Mouse (Mus musculus): ENCODE measurements around the gene Tom1l2. TPM values are rescaled to one million over a fixed set of nuclear protein-coding genes. Genes with fewer than 3 reads are reported as not detected.

Tom1l2 gene
- polyA plus RNA-seq, 1 experiment: 27.4 TPM

GRCm38 (mm10) chr11:60333461-60333860, 19.2 kb downstream of the Tom1l2 start:
- peaks cover 4% of the 10 kb centered on the region for H3K79me2 ChIP-seq (ENCODE audit: control insufficient read depth, insufficient read depth)
- no peaks in the 10 kb centered on the region for H3K27me3 ChIP-seq (ENCODE audit: control insufficient read depth, insufficient read depth, insufficient read length)
- no peak overlapping the region for H3K4me3 ChIP-seq
- TF ChIP-seq MYOG (IDR thresholded peaks at IDR 0.05; ENCODE audit: control insufficient read depth in 1 of 3, insufficient read depth in 1 of 3, insufficient read length in 2 of 3, low read depth in 2 of 3) (no peak), SRF (IDR thresholded peaks at IDR 0.05; ENCODE audit: control insufficient read depth, insufficient read length, low read depth) (no peak), REST (IDR thresholded peaks at IDR 0.05; ENCODE audit: insufficient read depth, insufficient read length) (no peak), POLR2AphosphoS2 (IDR thresholded peaks at IDR 0.05; ENCODE audit: insufficient read length, low read depth) (no peak), USF1 (IDR thresholded peaks at IDR 0.05; ENCODE audit: low read depth) (no peak), E2F4 (IDR thresholded peaks at IDR 0.05; ENCODE audit: insufficient read depth) (no peak), POLR2A (IDR thresholded peaks at IDR 0.05; ENCODE audit: insufficient read length, low read depth) (no peak), TCF12 (IDR thresholded peaks at IDR 0.05; ENCODE audit: insufficient read depth, poor library complexity, severe bottlenecking) (no peak), TCF3 (IDR thresholded peaks at IDR 0.05; ENCODE audit: insufficient read length, low read depth) (no peak), CEBPB (IDR thresholded peaks at IDR 0.05; ENCODE audit: insufficient read depth, poor library complexity, severe bottlenecking) (no peak), MYOD1 (IDR thresholded peaks at IDR 0.05; ENCODE audit: control insufficient read depth in 1 of 3, insufficient read length in 2 of 3, low read depth in 2 of 3) (no peak), MAX (IDR thresholded peaks at IDR 0.05; ENCODE audit: low read depth) (no peak)
- H3ac ChIP-seq (ENCODE audit: control insufficient read depth, insufficient read length): no peak overlapping the region
- no peak overlapping the region for H3K4me2 ChIP-seq (ENCODE audit: low read depth)
- H3K36me3 ChIP-seq (ENCODE audit: control insufficient read depth, insufficient read depth): no peaks in the 10 kb centered on the region

GRCm38 (mm10) chr11:60330551-60330950, 22.2 kb downstream of the Tom1l2 start:
- H3K79me2 ChIP-seq (ENCODE audit: control insufficient read depth, insufficient read depth): peaks cover 4% of the 10 kb centered on the region
- no peaks in the 10 kb centered on the region for H3K27me3 ChIP-seq (ENCODE audit: control insufficient read depth, insufficient read depth, insufficient read length)
- TF ChIP-seq MYOG (IDR thresholded peaks at IDR 0.05; ENCODE audit: control insufficient read depth in 1 of 3, insufficient read depth in 1 of 3, insufficient read length in 2 of 3, low read depth in 2 of 3) (no peak), E2F4 (IDR thresholded peaks at IDR 0.05; ENCODE audit: insufficient read depth) (no peak), CEBPB (IDR thresholded peaks at IDR 0.05; ENCODE audit: insufficient read depth, poor library complexity, severe bottlenecking) (no peak), REST (IDR thresholded peaks at IDR 0.05; ENCODE audit: insufficient read depth, insufficient read length) (no peak), SRF (IDR thresholded peaks at IDR 0.05; ENCODE audit: control insufficient read depth, insufficient read length, low read depth) (no peak), POLR2AphosphoS2 (IDR thresholded peaks at IDR 0.05; ENCODE audit: insufficient read length, low read depth) (no peak), TCF3 (IDR thresholded peaks at IDR 0.05; ENCODE audit: insufficient read length, low read depth) (no peak), USF1 (IDR thresholded peaks at IDR 0.05; ENCODE audit: low read depth) (no peak), TCF12 (IDR thresholded peaks at IDR 0.05; ENCODE audit: insufficient read depth, poor library complexity, severe bottlenecking) (no peak), MAX (IDR thresholded peaks at IDR 0.05; ENCODE audit: low read depth) (no peak), MYOD1 (IDR thresholded peaks at IDR 0.05; ENCODE audit: control insufficient read depth in 1 of 3, insufficient read length in 2 of 3, low read depth in 2 of 3) (no peak), POLR2A (IDR thresholded peaks at IDR 0.05; ENCODE audit: insufficient read length, low read depth) (no peak)
- H3K4me2 ChIP-seq (ENCODE audit: low read depth): no peak overlapping the region
- H3ac ChIP-seq (ENCODE audit: control insufficient read depth, insufficient read length): no peak overlapping the region
- no peak overlapping the region for H3K4me3 ChIP-seq
- H3K36me3 ChIP-seq (ENCODE audit: control insufficient read depth, insufficient read depth): no peaks in the 10 kb centered on the region

GRCm38 (mm10) chr11:60323731-60324130, 29.0 kb downstream of the Tom1l2 start:
- no peaks in the 10 kb centered on the region for H3K27me3 ChIP-seq (ENCODE audit: control insufficient read depth, insufficient read depth, insufficient read length)
- H3K36me3 ChIP-seq (ENCODE audit: control insufficient read depth, insufficient read depth): no peaks in the 10 kb centered on the region
- no peak overlapping the region for H3K4me3 ChIP-seq
- peaks cover 10% of the 10 kb centered on the region for H3K79me2 ChIP-seq (ENCODE audit: control insufficient read depth, insufficient read depth)
- H3K4me2 ChIP-seq (ENCODE audit: low read depth): peak overlapping the region; percentile 72
- TF ChIP-seq MYOD1 (IDR thresholded peaks at IDR 0.05; ENCODE audit: control insufficient read depth in 1 of 3, insufficient read length in 2 of 3, low read depth in 2 of 3): peak in 2 of 3 experiments; percentile 8 to 11
- peak in 1 of 3 experiments; percentile 16 for TF ChIP-seq MYOG (IDR thresholded peaks at IDR 0.05; ENCODE audit: control insufficient read depth in 1 of 3, insufficient read depth in 1 of 3, insufficient read length in 2 of 3, low read depth in 2 of 3)
- no peak for TF ChIP-seq USF1 (IDR thresholded peaks at IDR 0.05; ENCODE audit: low read depth)
- H3ac ChIP-seq (ENCODE audit: control insufficient read depth, insufficient read length): no peak overlapping the region

DNA sequence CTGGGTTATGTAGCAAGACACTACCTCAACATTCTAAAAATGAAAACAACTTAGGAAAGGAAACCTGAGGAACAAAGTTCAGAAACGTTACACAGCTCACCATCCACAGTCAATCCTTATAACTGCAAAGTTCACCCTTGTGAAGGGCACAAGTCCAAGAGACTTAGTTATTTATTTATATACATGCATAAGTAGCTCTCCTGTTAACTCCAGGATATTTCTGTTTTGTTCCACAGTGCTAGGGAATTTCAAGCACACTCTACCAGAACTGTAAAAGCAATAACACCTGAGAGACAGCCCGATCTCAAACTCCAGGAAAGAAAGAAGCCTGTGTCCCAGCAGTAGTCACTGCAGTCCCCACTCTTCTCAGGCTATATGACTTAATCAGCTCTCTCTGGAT, 31.3 kb downstream of the Tom1l2 start:
- no peak overlapping the region for H3K4me3 ChIP-seq
- H3ac ChIP-seq (ENCODE audit: control insufficient read depth, insufficient read length): no peak overlapping the region
- H3K4me2 ChIP-seq (ENCODE audit: low read depth): no peak overlapping the region
- H3K79me2 ChIP-seq (ENCODE audit: control insufficient read depth, insufficient read depth): peaks cover 10% of the 10 kb centered on the region
- H3K27me3 ChIP-seq (ENCODE audit: control insufficient read depth, insufficient read depth, insufficient read length): no peaks in the 10 kb centered on the region
- TF ChIP-seq POLR2A (IDR thresholded peaks at IDR 0.05; ENCODE audit: insufficient read length, low read depth): no peak
- no peaks in the 10 kb centered on the region for H3K36me3 ChIP-seq (ENCODE audit: control insufficient read depth, insufficient read depth)

- Histone ChIP-seq H3K36me3 (ENCODE audit: control insufficient read depth, insufficient read depth) (no peaks in the 10 kb centered on the region), H3K4me3 (no peak overlapping the region), H3K4me2 (ENCODE audit: low read depth) (no peak overlapping the region), H3ac (ENCODE audit: control insufficient read depth, insufficient read length) (no peak overlapping the region), H3K79me2 (ENCODE audit: control insufficient read depth, insufficient read depth) (peaks cover 13% of the 10 kb centered on the region), H3K27me3 (ENCODE audit: control insufficient read depth, insufficient read depth, insufficient read length) (no peaks in the 10 kb centered on the region)
- TF ChIP-seq MAX (IDR thresholded peaks at IDR 0.05; ENCODE audit: low read depth) (no peak), CEBPB (IDR thresholded peaks at IDR 0.05; ENCODE audit: insufficient read depth, poor library complexity, severe bottlenecking) (no peak)
These were observed 32.2 kb downstream of the Tom1l2 start for GRCm38 (mm10) chr11:60320426-60321037.
